Mouse (Mus musculus) MEL (cell line): ENCODE data around the gene Glo1. TPM values are rescaled to one million over a fixed set of nuclear protein-coding genes. Genes with fewer than 3 reads are reported as not detected.

Experiments used
- DNase-seq: peaks from one replicate; pipeline ENCODE4 v3.0.0; 2011; ENCODE audit warnings: low read depth, low spot score
- H3K27ac ChIP-seq: 2 replicates; pipeline ENCODE4 v1.5.1; 2012; ENCODE audit warnings: low read depth, mild to moderate bottlenecking, control low read depth, low read length, moderate library complexity; ENCODE audit not compliant: control insufficient read depth
- H3K27me3 ChIP-seq, 2 experiments: fragments of 150-350 bp in 1 of 2; sonication (generic) in 1 of 2; 2 replicates each; pipeline ENCODE4 v1.6.1; 2012; ENCODE audit warnings: low read length in 2 of 2, mild to moderate bottlenecking in 2 of 2, improper control_type of control experiment in 1 of 2, moderate library complexity in 1 of 2; ENCODE audit not compliant: insufficient read depth in 2 of 2, control insufficient read depth in 1 of 2
- H3K36me3 ChIP-seq, 2 experiments: 2 replicates each; pipeline ENCODE4 v1.6.1; 2012 to 2014; ENCODE audit warnings: low read length in 2 of 2, improper control_type of control experiment in 1 of 2, inconsistent platforms in 1 of 2, mild to moderate bottlenecking in 1 of 2; ENCODE audit not compliant: insufficient read depth in 2 of 2, control insufficient read depth in 1 of 2
- H3K4me1 ChIP-seq, 2 experiments: fragments of 150-350 bp in 1 of 2; sonication (generic) in 1 of 2; 2 replicates each; pipeline ENCODE4 v1.6.1; 2012; ENCODE audit warnings: low read length in 2 of 2, improper control_type of control experiment in 1 of 2, mild to moderate bottlenecking in 1 of 2; ENCODE audit not compliant: insufficient read depth in 2 of 2, control insufficient read depth in 1 of 2
- H3K4me3 ChIP-seq, 2 experiments: fragments of 150-350 bp in 1 of 2; sonication (generic) in 1 of 2; 2 replicates each; pipeline ENCODE4 v1.5.1; 2012; ENCODE audit warnings: low read depth in 2 of 2, low read length in 2 of 2, mild to moderate bottlenecking in 2 of 2, moderate library complexity in 2 of 2, control low read depth in 1 of 2, improper control_type of control experiment in 1 of 2; ENCODE audit not compliant: control insufficient read depth in 1 of 2, insufficient read depth in 1 of 2
- H3K79me2 ChIP-seq: 2 replicates; pipeline ENCODE4 v1.6.1; 2012; ENCODE audit warnings: mild to moderate bottlenecking, low read length, moderate library complexity; ENCODE audit not compliant: control insufficient read depth, poor library complexity, insufficient read depth
- H3K9ac ChIP-seq: 2 replicates; pipeline ENCODE4 v1.6.1; 2012; ENCODE audit warnings: low read depth, mild to moderate bottlenecking, control low read depth, low read length, moderate library complexity; ENCODE audit not compliant: control insufficient read depth, poor library complexity, severe bottlenecking
- H3K9me3 ChIP-seq: fragments of 150-350 bp; sonication (generic); replicated peaks from 2 replicates; pipeline ENCODE4 v1.6.1; 2012; ENCODE audit warnings: mild to moderate bottlenecking, low read length, improper control_type of control experiment, moderate library complexity; ENCODE audit not compliant: insufficient read depth
- BHLHE40 ChIP-seq: IDR thresholded peaks from 2 replicates; pipeline ENCODE4 v1.6.1; 2012; ENCODE audit warnings: low read depth, mild to moderate bottlenecking, inconsistent platforms, low read length, improper control_type of control experiment, borderline replicate concordance
- CHD2 ChIP-seq: IDR thresholded peaks from 2 replicates; pipeline ENCODE4 v1.6.1; 2011; ENCODE audit warnings: low read length, improper control_type of control experiment
- CTCF ChIP-seq, 3 experiments: IDR thresholded peaks in 2 of 3; conservative IDR thresholded peaks in 1 of 3; 2 replicates each; pipeline ENCODE4 v1.5.1; 2011 to 2012; ENCODE audit warnings: low read length in 3 of 3, low read depth in 2 of 3, mild to moderate bottlenecking in 2 of 3, improper control_type of control experiment in 1 of 3, inconsistent platforms in 1 of 3, mixed read lengths in 1 of 3, moderate library complexity in 1 of 3; ENCODE audit not compliant: control insufficient read depth in 1 of 3, insufficient read depth in 1 of 3, poor library complexity in 1 of 3, severe bottlenecking in 1 of 3
- ELF1 ChIP-seq: IDR thresholded peaks from 2 replicates; pipeline ENCODE4 v1.6.1; 2014; ENCODE audit warnings: low read depth, mild to moderate bottlenecking, inconsistent platforms, low read length, improper control_type of control experiment, moderate library complexity
- EP300 ChIP-seq, 2 experiments: IDR thresholded peaks; 2 replicates each; pipeline ENCODE4 v1.6.1; 2011; ENCODE audit warnings: improper control_type of control experiment in 2 of 2, low read length in 2 of 2, low read depth in 1 of 2, mild to moderate bottlenecking in 1 of 2
- ETS1 ChIP-seq: IDR thresholded peaks from 2 replicates; pipeline ENCODE4 v1.6.1; 2012; ENCODE audit warnings: low read depth, mild to moderate bottlenecking, inconsistent platforms, low read length, improper control_type of control experiment, moderate library complexity
- HCFC1 ChIP-seq: IDR thresholded peaks from 2 replicates; pipeline ENCODE4 v1.6.1; 2012; ENCODE audit warnings: low read depth, mild to moderate bottlenecking, inconsistent platforms, low read length, improper control_type of control experiment, moderate library complexity
- JUND ChIP-seq: IDR thresholded peaks from 2 replicates; pipeline ENCODE4 v1.6.1; 2011; ENCODE audit warnings: low read depth, mild to moderate bottlenecking, improper control_type of control experiment, low read length
- MAFK ChIP-seq: IDR thresholded peaks from 2 replicates; pipeline ENCODE4 v1.6.1; 2011; ENCODE audit warnings: low read depth, mild to moderate bottlenecking, low read length, improper control_type of control experiment, borderline replicate concordance
- MAX ChIP-seq: IDR thresholded peaks from 2 replicates; pipeline ENCODE4 v1.6.1; 2011; ENCODE audit warnings: low read length, improper control_type of control experiment
- MAZ ChIP-seq: IDR thresholded peaks from 2 replicates; pipeline ENCODE4 v1.6.1; 2012; ENCODE audit warnings: low read depth, mild to moderate bottlenecking, inconsistent platforms, low read length, improper control_type of control experiment
- MXI1 ChIP-seq: IDR thresholded peaks from 2 replicates; pipeline ENCODE4 v1.6.1; 2011; ENCODE audit warnings: mild to moderate bottlenecking, low read depth, low read length, improper control_type of control experiment
- MYC ChIP-seq: IDR thresholded peaks from 2 replicates; pipeline ENCODE4 v1.6.1; 2011; ENCODE audit warnings: low read depth, mild to moderate bottlenecking, low read length, improper control_type of control experiment, moderate library complexity
- POLR2AphosphoS2 ChIP-seq: IDR thresholded peaks from 2 replicates; pipeline ENCODE4 v1.6.1; 2011; ENCODE audit warnings: low read length, improper control_type of control experiment
- POLR2AphosphoS5 ChIP-seq: IDR thresholded peaks from 2 replicates; pipeline ENCODE4 v1.6.1; 2012; ENCODE audit warnings: low read depth, borderline replicate concordance, mild to moderate bottlenecking, inconsistent platforms, low read length, moderate library complexity, mixed read lengths
- RAD21 ChIP-seq: IDR thresholded peaks from 2 replicates; pipeline ENCODE4 v1.6.1; 2011; ENCODE audit warnings: mild to moderate bottlenecking, low read depth, low read length, improper control_type of control experiment
- SIN3A ChIP-seq: IDR thresholded peaks from 2 replicates; pipeline ENCODE4 v1.6.1; 2012; ENCODE audit warnings: low read length, improper control_type of control experiment, inconsistent platforms
- SMC3 ChIP-seq: IDR thresholded peaks from 2 replicates; pipeline ENCODE4 v1.6.1; 2011; ENCODE audit warnings: low read depth, low read length, improper control_type of control experiment
- TAL1 ChIP-seq: IDR thresholded peaks from 2 replicates; pipeline ENCODE4 v1.6.1; 2012; ENCODE audit warnings: mild to moderate bottlenecking, inconsistent platforms, low read length, moderate library complexity, mixed read lengths
- TBP ChIP-seq: IDR thresholded peaks from 2 replicates; pipeline ENCODE4 v1.8.0; 2011; ENCODE audit warnings: low read depth, low read length, improper control_type of control experiment
- TCF12 ChIP-seq: IDR thresholded peaks from 2 replicates; pipeline ENCODE4 v1.6.1; 2014; ENCODE audit warnings: low read depth, mild to moderate bottlenecking, inconsistent platforms, low read length, improper control_type of control experiment, moderate library complexity
- USF1 ChIP-seq: IDR thresholded peaks from 2 replicates; pipeline ENCODE4 v1.6.1; 2014; ENCODE audit warnings: low read depth, mild to moderate bottlenecking, inconsistent platforms, low read length, improper control_type of control experiment, moderate library complexity
- USF2 ChIP-seq, 2 experiments: IDR thresholded peaks; 2 replicates each; pipeline ENCODE4 v1.6.1; 2011 to 2012; ENCODE audit warnings: improper control_type of control experiment in 2 of 2, low read length in 2 of 2, borderline replicate concordance in 1 of 2, inconsistent platforms in 1 of 2, low read depth in 1 of 2, mild to moderate bottlenecking in 1 of 2; ENCODE audit not compliant: insufficient read depth in 1 of 2
- ZKSCAN1 ChIP-seq: IDR thresholded peaks from 2 replicates; pipeline ENCODE4 v1.6.1; 2012; ENCODE audit warnings: low read depth, mild to moderate bottlenecking, inconsistent platforms, low read length, improper control_type of control experiment, moderate library complexity
- ZNF384 ChIP-seq: IDR thresholded peaks from 2 replicates; pipeline ENCODE4 v1.6.1; 2012; ENCODE audit warnings: low read depth, mild to moderate bottlenecking, inconsistent platforms, low read length, improper control_type of control experiment
- polyA plus RNA-seq, 2 experiments: library from polyadenylated mRNA; stranded (reverse) in 1 of 2; unstranded in 1 of 2; fragments of >175 nt in 1 of 2; fragments of >200 nt in 1 of 2; gene quantifications; 2 replicates each; pipeline versions ENCODE4 v1.2.1 to v1.2.4; 2012; ENCODE audit warnings: low replicate concordance in 2 of 2, low read depth in 1 of 2; ENCODE audit not compliant: insufficient read length in 2 of 2, insufficient read depth in 1 of 2, missing spikeins in 1 of 2
- total RNA-seq: library from RNA; depleted of rRNA; stranded (reverse); fragments of 300-350 nt; gene quantifications from 2 replicates; pipeline ENCODE4 v1.2.3, GENCODE M21; 2012

Gene Glo1
- total and polyA plus RNA-seq, 3 experiments, result 58.5 to 288 (median 260) TPM

DNA sequence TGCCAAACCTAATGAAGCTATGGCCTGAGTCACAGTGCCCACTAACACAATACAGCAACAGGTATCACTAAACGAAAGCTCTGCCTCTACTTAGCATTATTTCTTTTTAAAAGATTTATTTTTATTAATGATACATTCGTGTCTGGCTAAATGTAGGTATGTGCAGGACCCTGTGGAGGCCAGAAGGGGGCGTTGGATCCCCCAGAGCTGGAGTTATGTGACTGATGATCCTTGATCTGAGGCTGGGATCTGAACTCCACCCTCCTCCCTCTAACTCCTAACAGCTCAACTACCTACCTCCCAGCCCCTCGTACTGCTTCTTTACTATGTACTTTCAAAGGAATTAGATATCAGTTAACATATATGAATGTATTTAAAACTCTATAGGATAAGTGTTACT, 5.2 kb downstream of the Glo1 start:
- Histone ChIP-seq H3K4me3 (no peak overlapping the region), H3K9ac (no peak overlapping the region), H3K4me1 (peaks cover 9 to 17% of the 10 kb centered on the region in 2 experiments)
- TF ChIP-seq HCFC1 (no peak), CTCF (IDR thresholded peaks at IDR 0.05 in 2 of 3, conservative IDR thresholded peaks at IDR 0.05 in 1 of 3; ENCODE audit: control insufficient read depth in 1 of 3, insufficient read depth in 1 of 3, low read depth in 2 of 3, low read length in 3 of 3, poor library complexity in 1 of 3, severe bottlenecking in 1 of 3) (peak in 2 of 3 experiments; percentile 17 to 43; a peak in 4 of 6 replicates)
- TF ChIP-seq, all 39 proteins: peak for 1
- H3K36me3 ChIP-seq, result peaks cover 0 to 19% of the 10 kb centered on the region in 2 experiments; a peak in 2 of 4 replicates
- no peaks in the 10 kb centered on the region for H3K79me2 ChIP-seq
- no peaks in the 10 kb centered on the region for H3K9me3 ChIP-seq
- no peaks in the 10 kb centered on the region for H3K27me3 ChIP-seq
- no peak for DNase-seq
- H3K27ac ChIP-seq, result no peak overlapping the region

DNA sequence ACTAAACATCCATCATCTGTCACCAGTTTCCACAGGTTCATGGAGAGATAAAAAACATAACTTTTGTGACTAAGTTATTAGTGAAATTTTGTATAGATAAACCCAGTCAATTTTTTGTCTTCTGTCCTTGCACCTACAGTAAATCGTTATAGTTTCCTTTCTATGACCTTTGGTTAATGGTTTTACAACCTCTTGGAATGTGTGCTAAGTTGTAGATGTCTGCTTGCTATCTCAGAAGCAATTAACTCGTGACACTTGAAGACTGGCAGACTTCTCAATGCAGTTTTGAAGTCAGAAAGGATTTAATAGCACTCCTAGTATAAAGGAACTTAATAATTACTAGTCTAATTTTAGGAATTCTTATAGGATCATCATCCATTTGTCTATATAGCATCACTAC, 6.1 kb downstream of the Glo1 start:
- no peaks in the 10 kb centered on the region for H3K9me3 ChIP-seq
- H3K9ac ChIP-seq, result no peak overlapping the region
- no peaks in the 10 kb centered on the region for H3K27me3 ChIP-seq
- TF ChIP-seq MAZ (no peak), SMC3 (no peak), TAL1 (no peak), USF2 (IDR thresholded peaks at IDR 0.05; ENCODE audit: borderline replicate concordance in 1 of 2, insufficient read depth in 1 of 2, low read depth in 1 of 2, low read length in 2 of 2) (no peak), ETS1 (no peak), HCFC1 (peak; percentile 65), POLR2AphosphoS2 (no peak)
- H3K79me2 ChIP-seq, result no peaks in the 10 kb centered on the region
- no peak overlapping the region for H3K27ac ChIP-seq
- no peak for DNase-seq
- H3K36me3 ChIP-seq, result peaks cover 0 to 19% of the 10 kb centered on the region in 2 experiments; a peak in 2 of 4 replicates
- H3K4me1 ChIP-seq, result peaks cover 15 to 23% of the 10 kb centered on the region in 2 experiments
- no peak overlapping the region for H3K4me3 ChIP-seq

DNA sequence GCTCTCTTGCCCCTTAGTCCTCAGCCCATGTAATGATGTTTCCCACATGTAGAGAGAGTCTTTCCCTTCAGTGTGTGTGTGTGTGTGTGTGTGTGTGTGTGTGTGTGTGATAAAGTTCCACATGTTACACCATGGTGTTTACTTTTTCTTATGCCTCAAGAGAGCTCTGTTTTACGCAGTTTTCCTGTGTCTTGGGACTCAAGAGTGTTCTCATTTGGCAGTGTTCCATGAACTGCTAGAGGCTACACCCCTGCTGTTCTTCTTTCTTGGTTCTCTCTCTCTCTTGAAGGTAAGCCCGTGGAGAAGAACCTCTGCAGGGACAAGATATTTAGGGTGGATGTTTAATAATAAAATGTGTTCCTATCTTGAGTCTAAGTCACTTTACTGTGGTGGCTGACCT, 7.5 kb downstream of the Glo1 start:
- peak overlapping the region; percentile 58 for H3K27ac ChIP-seq
- peak; percentile 93 for DNase-seq
- H3K9me3 ChIP-seq, result no peaks in the 10 kb centered on the region
- H3K27me3 ChIP-seq, result no peaks in the 10 kb centered on the region
- H3K36me3 ChIP-seq, result peaks cover 0 to 27% of the 10 kb centered on the region in 2 experiments; a peak in 2 of 4 replicates
- no peaks in the 10 kb centered on the region for H3K79me2 ChIP-seq
- H3K4me1 ChIP-seq, result peaks cover 19 to 26% of the 10 kb centered on the region in 2 experiments
- H3K9ac ChIP-seq, result peak overlapping the region; percentile 16; the same call in 1 of the 2 replicates
- H3K4me3 ChIP-seq, result no peak overlapping the region
- TF ChIP-seq EP300 (IDR thresholded peaks at IDR 0.05; ENCODE audit: low read depth in 1 of 2, low read length in 2 of 2) (peak; percentile 74 to 77), HCFC1 (0 out of 2 replicates have a peak, but pooled peaks have one; percentile 34), TAL1 (peak; percentile 49), SIN3A (peak; percentile 70), MAFK (no peak; the same call in 1 of the 2 replicates), MXI1 (0 out of 2 replicates have a peak, but pooled peaks have one; percentile 57), TCF12 (peak; percentile 64), POLR2AphosphoS5 (no peak), USF2 (IDR thresholded peaks at IDR 0.05; ENCODE audit: borderline replicate concordance in 1 of 2, insufficient read depth in 1 of 2, low read depth in 1 of 2, low read length in 2 of 2) (no peak), MYC (peak; percentile 55; the same call in 1 of the 2 replicates), CHD2 (0 out of 2 replicates have a peak, but pooled peaks have one; percentile 21), TBP (no peak), MAX (peak; percentile 50), ZKSCAN1 (no peak), BHLHE40 (no peak; the same call in 1 of the 2 replicates), USF1 (no peak), ELF1 (no peak), JUND (no peak), RAD21 (no peak), MAZ (no peak), ZNF384 (no peak)
